Mouse (Mus musculus) neural tube, embryonic 15.5 days (tissue): ENCODE results near the gene Abtb1. TPM values are rescaled to one million over a fixed set of nuclear protein-coding genes. Genes with fewer than 3 reads are reported as not detected.

Experiments used
- ATAC-seq: fragments of 200-750 bp; cut with Nextera tagmentation; 2 replicates; pipeline ENCODE4 v1.8.0; 2017; ENCODE audit warnings: mild to moderate bottlenecking, moderate TSS enrichment, moderate library complexity; ENCODE audit not compliant: low FRiP score
- H3K27ac ChIP-seq: fragments of 300-500 bp; sonication (generic); replicated peaks from 2 replicates; pipeline ENCODE4 v1.5.1; 2015; ENCODE audit warnings: mild to moderate bottlenecking, inconsistent platforms
- H3K27me3 ChIP-seq: fragments of 300-500 bp; sonication (generic); replicated peaks from 2 replicates; pipeline ENCODE4 v1.6.1; 2015; ENCODE audit warnings: inconsistent platforms
- H3K36me3 ChIP-seq: fragments of 300-500 bp; sonication (generic); 2 replicates; pipeline ENCODE4 v1.6.1; 2015; ENCODE audit warnings: inconsistent platforms
- H3K4me1 ChIP-seq: fragments of 300-500 bp; sonication (generic); 2 replicates; pipeline ENCODE4 v1.6.1; 2015; ENCODE audit warnings: inconsistent platforms
- H3K4me2 ChIP-seq: fragments of 300-500 bp; sonication (generic); 2 replicates; pipeline ENCODE4 v1.6.1; 2015; ENCODE audit warnings: inconsistent platforms, mild to moderate bottlenecking, moderate library complexity
- H3K4me3 ChIP-seq: fragments of 300-500 bp; sonication (generic); replicated peaks from 2 replicates; pipeline ENCODE4 v1.5.1; 2015; ENCODE audit warnings: mild to moderate bottlenecking, inconsistent platforms
- H3K9ac ChIP-seq: fragments of 300-500 bp; sonication (generic); replicated peaks from 2 replicates; pipeline ENCODE4 v1.6.1; 2015; ENCODE audit warnings: mild to moderate bottlenecking, inconsistent platforms
- H3K9me3 ChIP-seq: fragments of 300-500 bp; sonication (generic); replicated peaks from 2 replicates; pipeline ENCODE4 v1.6.1; 2016; ENCODE audit warnings: inconsistent platforms
- WGBS: fragments of 180-500 bp; shearing (Covaris S2); methylation state at CpG from one replicate; pipeline ENCODE4 v1.1.7; 2015; ENCODE audit warnings: mixed read lengths; 5-methylcytosine and 5-hydroxymethylcytosine counted together
- polyA plus RNA-seq: library from polyadenylated mRNA; unstranded; fragments of >200 nt; fragmentation: Nextera tagmentation; extraction: Ambion mirVana; gene quantifications from 2 replicates; pipeline ENCODE4 v1.2.1, GENCODE M21; 2015

Gene Abtb1
- polyA plus RNA-seq, 1 experiment from 2014 or later: 42.4 TPM

DNA sequence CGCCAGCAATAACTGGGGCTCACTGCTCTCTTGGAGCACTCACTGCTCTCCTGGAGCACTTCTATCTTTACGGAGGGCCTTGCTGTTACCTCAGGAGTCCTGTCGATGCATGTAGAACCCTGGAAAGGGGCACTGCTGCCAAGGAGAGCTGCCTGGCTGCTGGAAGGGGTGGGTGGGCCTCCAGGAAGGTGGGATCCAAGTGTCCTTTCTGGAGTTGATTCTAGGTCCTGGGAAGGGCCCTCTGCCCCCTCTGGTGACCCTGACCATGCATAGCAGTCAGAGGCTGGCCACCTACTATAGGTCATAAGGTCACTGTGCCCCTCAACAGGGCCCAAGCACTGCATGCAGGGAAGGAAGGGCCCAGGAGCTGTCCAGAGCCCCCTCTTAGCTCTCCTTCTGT is 14.8 kb downstream of the Abtb1 start:
- Histone ChIP-seq H3K27ac (peak overlapping the region; percentile 23), H3K9me3 (no peaks in the 10 kb centered on the region), H3K36me3 (no peaks in the 10 kb centered on the region), H3K4me1 (peaks cover 23% of the 10 kb centered on the region), H3K9ac (no peak overlapping the region; the same call in 1 of the 2 replicates), H3K27me3 (no peaks in the 10 kb centered on the region), H3K4me3 (no peak overlapping the region), H3K4me2 (no peak overlapping the region)
- no peak for ATAC-seq
- WGBS: 53% methylated on average over 3 of the region's 3 CpGs

DNA sequence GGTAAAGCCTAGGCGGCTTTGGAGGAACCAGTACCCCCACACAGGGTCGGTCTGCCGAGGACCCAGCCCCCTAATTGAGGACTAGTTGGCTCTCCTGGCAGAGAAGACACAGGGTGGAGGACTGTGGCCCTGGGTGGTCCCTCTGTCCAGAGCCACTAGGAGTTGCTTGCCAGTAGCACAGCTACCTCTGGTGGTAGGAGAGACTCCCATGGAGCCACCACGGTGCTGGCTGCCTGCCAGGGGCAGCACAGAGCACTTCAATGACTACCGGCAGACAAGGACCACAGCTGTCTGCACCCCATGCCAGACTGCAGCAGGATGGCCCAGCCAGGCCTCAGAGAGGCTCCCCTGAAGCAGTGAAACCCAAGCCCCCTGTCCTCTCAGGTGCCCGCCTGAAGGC is 15.2 kb downstream of the Abtb1 start:
- no peaks in the 10 kb centered on the region for H3K9me3 ChIP-seq
- peak overlapping the region; percentile 23; the same call in 1 of the 2 replicates for H3K27ac ChIP-seq
- no peak overlapping the region; the same call in 1 of the 2 replicates for H3K9ac ChIP-seq
- H3K4me1 ChIP-seq: peaks cover 23% of the 10 kb centered on the region
- peak; percentile 27; the same call in 1 of the 2 replicates for ATAC-seq
- WGBS: 35% methylated on average over 6 of the region's 6 CpGs
- H3K36me3 ChIP-seq: no peaks in the 10 kb centered on the region
- H3K4me2 ChIP-seq: no peak overlapping the region
- no peak overlapping the region for H3K4me3 ChIP-seq
- H3K27me3 ChIP-seq: no peaks in the 10 kb centered on the region

DNA sequence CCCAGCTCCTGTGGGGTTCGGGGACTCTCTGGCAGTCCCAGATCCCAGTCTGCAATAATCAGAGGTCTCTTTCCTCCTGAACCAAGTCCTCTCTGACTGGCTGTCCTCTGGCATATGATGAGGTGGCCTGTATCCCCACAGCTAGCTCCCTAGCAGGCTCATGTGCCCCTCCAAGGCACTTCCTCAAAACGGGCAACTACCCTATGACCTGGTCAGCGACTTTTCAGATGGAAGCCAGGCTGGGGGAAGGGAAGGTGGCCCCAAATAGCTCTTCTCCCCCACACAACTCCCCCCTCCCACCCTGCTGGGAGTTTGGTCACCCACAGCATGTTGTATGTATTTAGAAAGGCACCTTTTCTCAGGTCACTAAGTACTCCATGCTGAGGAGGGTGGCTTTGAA is 15.7 kb downstream of the Abtb1 start:
- WGBS: 55% methylated on average over 3 of the region's 3 CpGs
- Histone ChIP-seq H3K4me2 (no peak overlapping the region), H3K9ac (no peak overlapping the region), H3K27ac (no peak overlapping the region), H3K9me3 (no peaks in the 10 kb centered on the region), H3K4me3 (no peak overlapping the region), H3K36me3 (no peaks in the 10 kb centered on the region), H3K27me3 (no peaks in the 10 kb centered on the region), H3K4me1 (peaks cover 19% of the 10 kb centered on the region)
- no peak for ATAC-seq

DNA sequence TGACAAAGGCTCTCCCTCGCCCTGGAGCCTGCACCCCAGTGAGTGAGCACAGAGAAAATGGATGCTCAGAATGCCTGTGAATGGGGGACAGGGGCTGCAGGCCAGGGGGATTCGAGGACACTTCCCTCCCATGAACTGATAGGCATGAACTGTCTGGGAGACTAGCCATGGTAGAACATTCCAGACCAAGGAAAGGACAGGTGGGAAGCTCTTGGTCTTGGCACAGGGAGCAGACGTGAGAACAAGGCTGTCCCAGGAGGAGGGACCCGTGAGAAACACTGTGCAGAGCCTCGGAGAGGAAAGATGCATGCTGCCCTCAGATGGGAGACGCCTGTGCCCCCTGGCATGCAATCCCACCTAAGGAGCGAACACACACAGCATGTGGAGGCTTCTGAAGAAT is 17.6 kb downstream of the Abtb1 start:
- no peaks in the 10 kb centered on the region for H3K9me3 ChIP-seq
- no peak for ATAC-seq
- no peak overlapping the region for H3K4me3 ChIP-seq
- peaks cover 19% of the 10 kb centered on the region for H3K4me1 ChIP-seq
- H3K27me3 ChIP-seq: no peaks in the 10 kb centered on the region
- no peak overlapping the region for H3K27ac ChIP-seq
- no peak overlapping the region for H3K9ac ChIP-seq
- H3K36me3 ChIP-seq: no peaks in the 10 kb centered on the region
- WGBS: 68% methylated on average over 7 of the region's 7 CpGs
- no peak overlapping the region for H3K4me2 ChIP-seq

DNA sequence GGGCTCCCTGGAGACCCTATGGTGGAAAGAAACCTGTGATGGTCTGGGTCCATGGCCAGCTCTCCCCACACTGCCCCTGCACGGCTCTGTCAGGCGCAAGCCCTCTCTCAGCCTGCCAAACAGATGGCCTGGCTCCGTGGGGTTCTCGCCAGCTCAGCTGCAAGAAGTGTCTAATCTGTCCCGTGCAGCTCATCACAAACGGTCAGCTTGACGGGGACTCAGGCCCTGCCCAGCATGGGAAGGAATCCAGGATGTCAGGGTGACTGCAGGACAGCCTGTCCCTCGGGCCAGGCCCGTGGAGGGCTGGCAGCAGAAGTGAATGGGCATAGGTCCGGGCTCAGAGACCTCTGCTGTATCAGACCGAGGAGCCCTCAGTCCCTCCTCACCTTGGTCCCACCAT is 19.9 kb downstream of the Abtb1 start:
- Histone ChIP-seq H3K27ac (no peak overlapping the region), H3K9ac (no peak overlapping the region), H3K9me3 (no peaks in the 10 kb centered on the region), H3K4me1 (peaks cover 9% of the 10 kb centered on the region), H3K27me3 (no peaks in the 10 kb centered on the region), H3K4me2 (no peak overlapping the region), H3K36me3 (no peaks in the 10 kb centered on the region), H3K4me3 (no peak overlapping the region)
- ATAC-seq: no peak
- WGBS: 71% methylated on average over 11 of the region's 11 CpGs

DNA sequence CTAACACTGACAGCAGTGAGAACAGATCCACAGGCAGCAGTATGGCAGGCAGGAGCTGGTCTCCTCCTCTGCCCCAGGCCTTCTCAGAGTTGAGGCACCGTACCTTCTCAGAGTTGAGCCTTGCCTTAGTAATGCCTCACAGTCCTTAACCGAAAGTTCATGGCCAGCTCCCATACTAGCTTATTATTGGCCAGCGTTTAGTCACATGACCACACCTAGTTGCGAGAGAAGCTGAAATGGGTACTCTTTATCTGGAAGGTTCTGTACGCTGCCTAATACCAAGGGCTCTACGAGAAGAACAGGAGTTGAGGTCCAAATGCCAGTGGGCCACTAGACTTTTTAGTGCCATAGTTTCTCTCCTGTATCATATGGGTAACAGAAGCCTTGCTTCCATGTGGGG is 20.5 kb downstream of the Abtb1 start:
- H3K4me3 ChIP-seq: no peak overlapping the region
- 95% methylated on average over 6 of the region's 6 CpGs for WGBS

DNA sequence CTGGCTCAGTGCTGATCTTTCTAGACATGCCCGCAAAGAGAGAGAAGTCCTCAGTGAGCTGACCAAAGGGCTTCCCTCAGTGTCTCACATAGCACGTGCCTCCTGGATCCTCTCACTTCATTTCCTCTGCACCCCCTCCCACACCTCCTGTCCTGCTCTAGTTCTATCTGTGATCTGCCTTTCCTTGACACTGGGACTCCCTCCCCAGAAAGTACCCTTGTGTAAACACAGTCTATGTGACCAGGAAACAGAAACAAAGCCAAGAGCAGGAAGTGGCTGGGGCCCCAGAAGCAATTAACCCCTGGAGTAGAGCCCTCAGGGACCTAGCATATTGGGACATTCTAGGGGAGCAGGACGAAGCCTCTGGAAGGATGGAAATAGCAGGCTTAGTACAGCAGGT is 20.9 kb downstream of the Abtb1 start:
- Histone ChIP-seq H3K9me3 (no peaks in the 10 kb centered on the region), H3K4me1 (0 out of 2 replicates have a peak, but pooled peaks cover 3% of the 10 kb centered on the region), H3K9ac (no peak overlapping the region), H3K4me2 (no peak overlapping the region), H3K4me3 (no peak overlapping the region), H3K27me3 (no peaks in the 10 kb centered on the region), H3K36me3 (no peaks in the 10 kb centered on the region), H3K27ac (no peak overlapping the region)
- 64% methylated on average over 3 of the region's 3 CpGs for WGBS
- ATAC-seq: no peak

More for the DNA sequence above, 20.5 kb downstream of the Abtb1 start:
- H3K9ac ChIP-seq: no peak overlapping the region
- no peak for ATAC-seq
- H3K4me1 ChIP-seq: peaks cover 3% of the 10 kb centered on the region; the same call in 1 of the 2 replicates
- H3K27ac ChIP-seq: no peak overlapping the region
- H3K9me3 ChIP-seq: no peaks in the 10 kb centered on the region
- H3K27me3 ChIP-seq: no peaks in the 10 kb centered on the region
- H3K4me2 ChIP-seq: no peak overlapping the region
- H3K36me3 ChIP-seq: no peaks in the 10 kb centered on the region

DNA sequence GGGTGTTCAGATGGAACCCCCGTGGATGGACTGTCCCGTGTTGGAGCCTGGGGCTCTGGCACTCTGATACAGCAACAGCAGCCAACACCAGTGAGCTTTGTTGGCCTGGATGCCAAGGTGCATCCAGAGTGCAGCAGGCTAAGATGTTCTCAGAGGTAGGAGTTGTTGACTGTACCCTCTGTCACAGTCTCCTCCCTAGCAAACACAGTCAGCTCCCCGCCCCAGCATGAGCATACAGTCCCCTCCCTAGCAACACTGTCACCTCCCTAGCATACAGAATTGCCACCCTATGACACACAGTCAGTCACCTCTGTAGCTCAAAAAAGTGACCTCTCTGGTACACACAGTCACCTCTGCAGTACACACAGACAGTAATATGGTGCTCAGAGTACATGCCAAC is 24.9 kb downstream of the Abtb1 start:
- no peaks in the 10 kb centered on the region for H3K36me3 ChIP-seq
- H3K4me2 ChIP-seq: no peak overlapping the region
- no peaks in the 10 kb centered on the region for H3K9me3 ChIP-seq
- H3K4me3 ChIP-seq: no peak overlapping the region
- H3K27me3 ChIP-seq: no peaks in the 10 kb centered on the region
- H3K9ac ChIP-seq: no peak overlapping the region
- WGBS: 79% methylated on average over 3 of the region's 3 CpGs
- H3K4me1 ChIP-seq: 0 out of 2 replicates have a peak, but pooled peaks cover under 1% of the 10 kb centered on the region
- no peak overlapping the region for H3K27ac ChIP-seq
- ATAC-seq: no peak

DNA sequence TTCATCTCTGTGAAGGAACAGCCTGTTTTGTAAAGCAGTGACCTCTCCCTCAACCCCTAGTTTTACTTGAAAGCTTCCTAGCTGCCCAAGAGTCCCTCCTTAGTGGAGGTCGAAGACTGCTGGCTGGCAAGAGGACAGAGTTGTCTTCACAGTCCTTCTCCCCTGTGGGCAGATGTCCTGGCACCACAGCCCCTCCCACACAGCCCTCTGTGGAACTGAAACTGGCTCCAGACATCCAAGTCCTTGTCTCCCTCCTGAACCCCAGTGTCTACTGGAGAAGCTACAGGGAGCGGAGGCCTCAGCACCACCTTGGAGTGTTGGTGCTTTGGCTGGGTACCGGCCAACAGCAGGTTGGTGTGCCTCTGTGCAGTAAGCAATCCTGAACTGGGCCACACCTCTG is 26.3 kb downstream of the Abtb1 start:
- no peak overlapping the region for H3K4me2 ChIP-seq
- no peaks in the 10 kb centered on the region for H3K9me3 ChIP-seq
- ATAC-seq: no peak
- H3K9ac ChIP-seq: no peak overlapping the region
- no peak overlapping the region for H3K27ac ChIP-seq
- WGBS: 83% methylated on average over 3 of the region's 3 CpGs
- H3K27me3 ChIP-seq: no peaks in the 10 kb centered on the region
- H3K4me1 ChIP-seq: 0 out of 2 replicates have a peak, but pooled peaks cover 4% of the 10 kb centered on the region
- H3K36me3 ChIP-seq: no peaks in the 10 kb centered on the region
- H3K4me3 ChIP-seq: no peak overlapping the region

DNA sequence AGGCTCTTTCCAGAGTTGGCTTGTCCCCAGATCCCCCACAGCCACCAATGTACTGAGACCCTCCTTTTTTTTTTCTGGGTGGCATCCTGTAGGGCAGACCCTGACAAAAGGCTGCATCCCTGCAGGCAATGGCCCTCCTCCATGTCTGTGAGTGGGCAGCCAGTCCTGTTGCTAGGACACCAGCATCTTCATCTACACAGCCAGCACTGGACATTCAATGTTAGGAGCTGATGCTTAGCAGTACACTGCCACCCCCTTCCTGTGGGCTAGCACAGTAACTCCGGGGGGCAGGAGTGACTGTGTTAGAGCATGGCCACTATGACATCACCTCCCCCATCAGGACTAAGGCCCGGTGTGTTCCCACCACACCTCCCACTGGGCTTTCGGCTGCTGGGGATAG is 26.7 kb downstream of the Abtb1 start:
- ATAC-seq: peak; percentile 53
- no peak overlapping the region for H3K4me3 ChIP-seq
- no peaks in the 10 kb centered on the region for H3K27me3 ChIP-seq
- no peaks in the 10 kb centered on the region for H3K36me3 ChIP-seq
- H3K9ac ChIP-seq: no peak overlapping the region
- no peak overlapping the region for H3K27ac ChIP-seq
- no peak overlapping the region for H3K4me2 ChIP-seq
- 38% methylated on average over 3 of the region's 3 CpGs for WGBS
- H3K9me3 ChIP-seq: no peaks in the 10 kb centered on the region
- 0 out of 2 replicates have a peak, but pooled peaks cover 4% of the 10 kb centered on the region for H3K4me1 ChIP-seq

DNA sequence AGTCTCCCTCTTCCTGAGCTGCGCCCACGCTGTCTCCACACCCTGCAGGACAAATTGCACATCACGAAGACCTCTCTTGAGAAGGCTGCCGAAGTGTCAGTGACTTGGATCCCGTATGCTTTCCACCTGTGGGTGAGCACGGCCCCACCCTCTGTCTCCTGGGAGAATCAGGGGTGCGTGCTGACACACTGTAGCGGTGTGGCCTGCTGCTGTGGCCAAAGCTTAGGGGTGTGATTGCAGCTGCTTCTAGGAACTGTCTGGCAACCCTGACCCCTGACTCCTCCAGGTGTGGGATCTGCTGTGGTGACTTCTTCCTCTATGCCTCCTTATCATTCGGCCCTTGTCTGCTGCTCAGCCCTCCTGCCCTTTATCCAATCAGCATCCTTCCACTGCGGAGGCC is 28.0 kb downstream of the Abtb1 start:
- 88% methylated on average over 10 of the region's 10 CpGs for WGBS
- no peak for ATAC-seq
- Histone ChIP-seq H3K9me3 (no peaks in the 10 kb centered on the region), H3K36me3 (no peaks in the 10 kb centered on the region), H3K4me3 (no peak overlapping the region), H3K4me2 (no peak overlapping the region), H3K4me1 (0 out of 2 replicates have a peak, but pooled peaks cover 4% of the 10 kb centered on the region), H3K27me3 (no peaks in the 10 kb centered on the region), H3K9ac (no peak overlapping the region), H3K27ac (no peak overlapping the region)

DNA sequence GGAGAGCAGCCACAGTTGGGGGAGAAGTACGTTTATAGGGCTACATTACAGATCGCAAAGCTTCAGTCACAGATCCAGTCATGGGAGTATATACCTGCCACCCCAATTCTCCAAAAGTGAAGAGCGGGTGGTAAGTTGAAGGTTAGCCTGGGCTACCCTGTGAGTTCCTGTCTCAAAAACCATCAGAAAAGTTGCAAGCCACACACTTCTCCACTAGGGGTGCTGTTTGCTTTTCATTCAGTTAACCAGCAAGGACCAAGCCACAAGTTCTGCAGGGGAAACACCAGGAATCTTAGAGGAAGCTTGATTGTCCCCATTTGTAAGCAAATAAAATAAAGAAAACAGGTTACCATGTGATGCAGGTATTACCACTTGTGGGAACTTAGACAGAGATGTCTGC is 28.9 kb downstream of the Abtb1 start:
- ATAC-seq: no peak
- Histone ChIP-seq H3K4me2 (no peak overlapping the region), H3K36me3 (no peaks in the 10 kb centered on the region), H3K27me3 (no peaks in the 10 kb centered on the region), H3K9me3 (no peaks in the 10 kb centered on the region), H3K27ac (no peak overlapping the region), H3K9ac (no peak overlapping the region), H3K4me1 (0 out of 2 replicates have a peak, but pooled peaks cover 4% of the 10 kb centered on the region), H3K4me3 (no peak overlapping the region)
- WGBS: 70% methylated on average over 3 of the region's 3 CpGs
